Mouse (Mus musculus) liver, embryonic 14.5 days (tissue): ENCODE measurements around the gene Ntan1.

ENCODE experiments used
- CTCF ChIP-seq: IDR thresholded peaks from 2 replicates; pipeline ENCODE4 v1.5.1; 2016; ENCODE audit warnings: antibody characterized with exemption, low read depth, control low read depth
- EP300 ChIP-seq: IDR thresholded peaks from 2 replicates; pipeline ENCODE4 v1.6.1; 2016; ENCODE audit warnings: antibody characterized with exemption, low read depth

DNA sequence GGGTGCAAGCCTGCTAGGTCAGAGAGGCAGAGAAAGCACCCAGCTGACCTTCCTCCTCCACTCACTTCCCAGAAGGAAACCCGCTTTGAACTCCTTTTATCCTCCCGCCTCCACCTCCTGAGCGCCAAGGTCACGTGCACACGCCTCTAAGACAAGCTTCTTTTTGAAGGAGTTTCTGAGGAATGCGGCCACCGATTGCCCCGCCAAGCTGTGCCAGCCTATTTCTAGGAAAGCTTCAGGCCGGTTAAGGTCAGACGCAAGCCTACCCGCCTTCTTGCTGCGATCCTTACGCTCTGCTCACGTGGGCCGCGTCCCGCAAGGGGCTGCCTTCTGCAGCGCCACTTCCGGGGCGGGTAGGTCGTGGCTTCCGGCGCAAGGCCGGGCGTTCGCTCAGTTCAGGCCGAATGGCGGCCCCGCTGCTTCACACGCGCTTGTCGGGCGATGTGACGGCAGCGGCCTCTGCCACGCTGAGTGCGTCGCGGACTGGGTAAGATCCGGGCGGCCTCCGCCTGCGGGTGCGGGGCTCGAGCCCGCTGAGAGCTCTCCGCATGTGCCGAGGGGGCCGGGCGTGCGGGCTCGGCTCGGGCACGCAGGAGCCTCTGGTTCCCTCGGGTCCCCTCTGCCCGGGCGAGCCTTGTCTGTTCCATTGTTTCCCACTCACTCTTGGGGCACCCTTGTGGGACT lies 38.1 kb upstream of the Ntan1 start, which contains the start of gene Rrn3:
- no peak for TF ChIP-seq CTCF
- no peak for TF ChIP-seq EP300
